Mouse (Mus musculus) induced T-regulatory cell, adult 2 months (primary cell): ENCODE measurements at regions not wholly inside any gene's neighbourhood (a gene's known extent, or its start where the extent isn't known, plus 50 kb on each side); places are given as distances from the start of the nearest gene placed in this dataset.

Source experiments
- DNase-seq: peaks from one replicate; pipeline ENCODE4 v3.0.0-alpha.2; 2012; ENCODE audit warnings: low read depth

GRCm38 (mm10) chr7:73637810-73638125 is 96.1 kb upstream of the Chd2 start:
- DNase-seq: peak; percentile 72

GRCm38 (mm10) chr7:73637101-73637809 is 95.6 kb upstream of the Chd2 start:
- DNase-seq: no peak

- DNase-seq: no peak
These were observed 93.8 kb upstream of the Chd2 start for GRCm38 (mm10) chr7:73635422-73635821.

GRCm38 (mm10) chr7:73630790-73631189 is 89.2 kb upstream of the Chd2 start:
- DNase-seq: no peak

GRCm38 (mm10) chr7:73629182-73629581 is 87.6 kb upstream of the Chd2 start:
- DNase-seq: no peak

- DNase-seq: peak; percentile 93
These were observed 86.4 kb upstream of the Chd2 start for GRCm38 (mm10) chr7:73628071-73628470.

- no peak for DNase-seq
These were observed 84.7 kb upstream of the Chd2 start for GRCm38 (mm10) chr7:73626291-73626690.

GRCm38 (mm10) chr7:73625651-73626050 is 84.0 kb upstream of the Chd2 start:
- DNase-seq: no peak

- no peak for DNase-seq
These were observed 83.4 kb upstream of the Chd2 start for GRCm38 (mm10) chr7:73624992-73625391.

GRCm38 (mm10) chr7:73624093-73624600 is 82.5 kb upstream of the Chd2 start:
- peak; percentile 17 for DNase-seq

GRCm38 (mm10) chr7:73622468-73622867 is 80.8 kb upstream of the Chd2 start:
- peak; percentile 64 for DNase-seq

GRCm38 (mm10) chr7:73620341-73620740 is 78.7 kb upstream of the Chd2 start:
- DNase-seq: no peak

- DNase-seq: no peak
These were observed 77.3 kb upstream of the Chd2 start for GRCm38 (mm10) chr7:73618758-73619416.

- peak; percentile 99 for DNase-seq
These were observed 76.5 kb upstream of the Chd2 start for GRCm38 (mm10) chr7:73617910-73618757.

- DNase-seq: peak; percentile 90
These were observed 75.6 kb upstream of the Chd2 start for GRCm38 (mm10) chr7:73616971-73617906.

GRCm38 (mm10) chr7:73616015-73616414 is 74.4 kb upstream of the Chd2 start:
- DNase-seq: no peak

- no peak for DNase-seq
These were observed 73.4 kb upstream of the Chd2 start for GRCm38 (mm10) chr7:73614840-73615555.

GRCm38 (mm10) chr7:73614341-73614740 is 72.7 kb upstream of the Chd2 start:
- peak; percentile 44 for DNase-seq

GRCm38 (mm10) chr7:73612752-73613092 is 71.1 kb upstream of the Chd2 start:
- peak; percentile 74 for DNase-seq

GRCm38 (mm10) chr7:73611866-73612751 is 70.5 kb upstream of the Chd2 start:
- peak; percentile 82 for DNase-seq
